Mouse (Mus musculus): ENCODE measurements around the gene Tbc1d8b. TPM values are rescaled to one million over a fixed set of nuclear protein-coding genes. Genes with fewer than 3 reads are reported as not detected.
A peak's percentile ranks its signal among the peaks of the same experiment; 100 is the strongest.

Gene Tbc1d8b
- total RNA-seq, 2 experiments from 2014 or later = 1.8 to 2.2 TPM

GRCm38 (mm10) chrX:139778886-139779285 lies 94.1 kb downstream of the Tbc1d8b start:
- intact Hi-C loops (cut with DNase I) = no loop called here
- no peak for DNase-seq

- peak; percentile 18 for DNase-seq
- intact Hi-C loops (cut with DNase I) = no loop called here
Observed at GRCm38 (mm10) chrX:139779401-139779800, 94.6 kb downstream of the Tbc1d8b start.

GRCm38 (mm10) chrX:139780988-139781387 lies 96.2 kb downstream of the Tbc1d8b start:
- no peak for DNase-seq
- intact Hi-C loops (cut with DNase I) = no loop called here

GRCm38 (mm10) chrX:139781563-139781962 lies 96.8 kb downstream of the Tbc1d8b start:
- no peak for DNase-seq
- intact Hi-C loops (cut with DNase I) = no loop called here

- intact Hi-C loops (cut with DNase I) = no loop called here
- no peak for DNase-seq
Observed at GRCm38 (mm10) chrX:139782278-139783044, 97.7 kb downstream of the Tbc1d8b start, which contains the start of gene Ripply1. Ripply1 (minus strand) TSS chrX:139782353.

GRCm38 (mm10) chrX:139783045-139783422 lies 98.2 kb downstream of the Tbc1d8b start:
- intact Hi-C loops (cut with DNase I) = no loop called here
- peak; percentile 27 for DNase-seq

- intact Hi-C loops (cut with DNase I) = no loop called here
- no peak for DNase-seq
Observed at GRCm38 (mm10) chrX:139785764-139786163, 101.0 kb downstream of the Tbc1d8b start.

- DNase-seq = no peak
- intact Hi-C loops (cut with DNase I) = no loop called here
Observed at GRCm38 (mm10) chrX:139794072-139794845, 109.5 kb downstream of the Tbc1d8b start.

GRCm38 (mm10) chrX:139796037-139796436 lies 111.2 kb downstream of the Tbc1d8b start:
- no peak for DNase-seq
- intact Hi-C loops (cut with DNase I) = no loop called here

- no peak for DNase-seq
- intact Hi-C loops (cut with DNase I) = no loop called here
Observed at GRCm38 (mm10) chrX:139797875-139798274, 113.1 kb downstream of the Tbc1d8b start.

- intact Hi-C loops (cut with DNase I) = no loop called here
- no peak for DNase-seq
Observed at GRCm38 (mm10) chrX:139799953-139800352, 115.2 kb downstream of the Tbc1d8b start.

- DNase-seq = no peak
- intact Hi-C loops (cut with DNase I) = no loop called here
Observed at GRCm38 (mm10) chrX:139800406-139800878, 115.6 kb downstream of the Tbc1d8b start, which contains the start of gene Cldn2. Cldn2 (plus strand) TSS chrX:139800828.

Other genes starting within 250 kb of the Tbc1d8b start
- gene D330045A20Rik, start 204.6 kb upstream of the Tbc1d8b start, total RNA-seq (2021) = 1 to 10 TPM in 1 of 2 experiments, under 1 TPM in 1; 0.91 to 1.1 TPM
- 1 to 10 TPM; 4.3 to 5.4 TPM for gene Rnf128, start 121.7 kb upstream of the Tbc1d8b start, total RNA-seq (2021)
- not detected for gene Gm15013, start 29.5 kb downstream of the Tbc1d8b start, total RNA-seq (2021)
- not detected for gene Ripply1, start 97.4 kb downstream of the Tbc1d8b start, total RNA-seq (2021)
- under 1 TPM in 1 of 2 experiments, not detected in 1; 0.26 TPM for gene Cldn2, start 115.8 kb downstream of the Tbc1d8b start, total RNA-seq (2021)
- gene Morc4, start 186.7 kb downstream of the Tbc1d8b start, total RNA-seq (2021) = 1 to 10 TPM; 6.1 to 8.8 TPM